Mouse (Mus musculus): ENCODE measurements around the gene Svopl. TPM values are rescaled to one million over a fixed set of nuclear protein-coding genes. Genes with fewer than 3 reads are reported as not detected.

Svopl gene
- not detected for polyA plus RNA-seq (2012; fragmentation: generic; extraction: Trizol)

GRCm38 (mm10) chr6:38046838-38047237 lies at the start of gene Svopl:
Gene Svopl (minus strand): TSS chr6:38046996.
- H3K36me3 ChIP-seq (ENCODE audit: control insufficient read depth, insufficient read depth): no peaks in the 10 kb centered on the region
- H3K79me2 ChIP-seq (ENCODE audit: control insufficient read depth, insufficient read depth): no peaks in the 10 kb centered on the region
- no peak within 1 kb of the TSS for H3K4me3 ChIP-seq
- H3ac ChIP-seq (ENCODE audit: control insufficient read depth, insufficient read length): no peak within 1 kb of the TSS
- peaks cover 4% of the 10 kb centered on the region for H3K27me3 ChIP-seq (ENCODE audit: control insufficient read depth, insufficient read depth, insufficient read length)
- TF ChIP-seq MAX (IDR thresholded peaks at IDR 0.05; ENCODE audit: low read depth): no peak
- no peak for TF ChIP-seq MYOG (IDR thresholded peaks at IDR 0.05; ENCODE audit: control insufficient read depth in 1 of 3, insufficient read depth in 1 of 3, insufficient read length in 2 of 3, low read depth in 2 of 3)
- H3K4me2 ChIP-seq (ENCODE audit: low read depth): no peak within 1 kb of the TSS

DNA sequence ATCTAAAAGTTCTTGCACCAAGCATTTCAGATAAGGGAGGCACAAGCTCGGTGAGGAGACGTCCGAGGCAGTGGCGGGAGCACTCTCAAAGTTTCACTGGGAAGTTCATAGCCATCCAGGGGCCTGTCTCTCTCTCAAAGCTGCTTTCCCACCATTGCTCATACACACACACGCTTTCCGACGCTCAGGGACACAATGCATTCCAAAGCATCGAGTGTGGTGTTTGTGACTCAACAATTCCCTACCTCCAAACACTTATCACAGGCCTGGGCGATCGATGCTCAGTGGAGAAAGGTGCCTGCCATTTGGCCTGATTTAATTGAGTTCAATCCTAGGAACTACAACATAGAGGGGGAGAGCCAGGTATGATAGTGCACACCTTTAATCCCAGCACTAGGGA lies 47.9 kb upstream of the Svopl start:
- no peak overlapping the region for H3ac ChIP-seq (ENCODE audit: control insufficient read depth, insufficient read length)
- TF ChIP-seq POLR2A (IDR thresholded peaks at IDR 0.05; ENCODE audit: insufficient read length, low read depth) (no peak), USF1 (IDR thresholded peaks at IDR 0.05; ENCODE audit: low read depth) (no peak), REST (IDR thresholded peaks at IDR 0.05; ENCODE audit: insufficient read depth, insufficient read length) (no peak), CEBPB (IDR thresholded peaks at IDR 0.05; ENCODE audit: insufficient read depth, poor library complexity, severe bottlenecking) (no peak), TCF3 (IDR thresholded peaks at IDR 0.05; ENCODE audit: insufficient read length, low read depth) (no peak), E2F4 (IDR thresholded peaks at IDR 0.05; ENCODE audit: insufficient read depth) (no peak), SRF (IDR thresholded peaks at IDR 0.05; ENCODE audit: control insufficient read depth, insufficient read length, low read depth) (no peak), POLR2AphosphoS2 (IDR thresholded peaks at IDR 0.05; ENCODE audit: insufficient read length, low read depth) (no peak)
- no peaks in the 10 kb centered on the region for H3K27me3 ChIP-seq (ENCODE audit: control insufficient read depth, insufficient read depth, insufficient read length)
- H3K79me2 ChIP-seq (ENCODE audit: control insufficient read depth, insufficient read depth): no peaks in the 10 kb centered on the region
- no peak overlapping the region for H3K4me2 ChIP-seq (ENCODE audit: low read depth)
- H3K4me3 ChIP-seq: no peak overlapping the region
- H3K36me3 ChIP-seq (ENCODE audit: control insufficient read depth, insufficient read depth): no peaks in the 10 kb centered on the region

DNA sequence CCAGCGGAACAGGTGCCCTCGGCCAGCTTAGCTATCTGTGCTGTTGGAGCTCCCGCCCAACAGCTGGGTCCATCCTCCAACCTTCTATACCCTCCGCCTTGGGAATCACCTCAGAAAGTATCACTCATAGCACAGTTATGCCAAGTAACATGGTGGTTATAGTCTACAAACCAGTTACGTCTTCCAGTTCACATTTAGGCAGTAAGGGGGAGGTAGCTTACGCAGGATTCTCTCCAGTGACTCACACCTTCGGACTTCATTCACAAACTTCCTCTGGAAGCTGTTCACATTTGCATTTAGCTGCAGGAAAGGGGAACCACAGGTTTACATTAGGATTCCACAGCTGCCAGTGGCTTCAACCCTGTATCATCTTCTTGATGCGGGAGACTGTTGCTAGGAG lies 45.7 kb upstream of the Svopl start:
- Histone ChIP-seq H3K4me3 (no peak overlapping the region), H3K36me3 (ENCODE audit: control insufficient read depth, insufficient read depth) (no peaks in the 10 kb centered on the region), H3K27me3 (ENCODE audit: control insufficient read depth, insufficient read depth, insufficient read length) (no peaks in the 10 kb centered on the region), H3K4me2 (ENCODE audit: low read depth) (no peak overlapping the region), H3K79me2 (ENCODE audit: control insufficient read depth, insufficient read depth) (no peaks in the 10 kb centered on the region), H3ac (ENCODE audit: control insufficient read depth, insufficient read length) (no peak overlapping the region)
- no peak for TF ChIP-seq MYOD1 (IDR thresholded peaks at IDR 0.05; ENCODE audit: control insufficient read depth in 1 of 3, insufficient read length in 2 of 3, low read depth in 2 of 3)
- no peak for TF ChIP-seq MYOG (IDR thresholded peaks at IDR 0.05; ENCODE audit: control insufficient read depth in 1 of 3, insufficient read depth in 1 of 3, insufficient read length in 2 of 3, low read depth in 2 of 3)
- no peak for TF ChIP-seq POLR2A (IDR thresholded peaks at IDR 0.05; ENCODE audit: insufficient read length, low read depth)
- no peak for TF ChIP-seq REST (IDR thresholded peaks at IDR 0.05; ENCODE audit: insufficient read depth, insufficient read length)
- no peak for TF ChIP-seq USF1 (IDR thresholded peaks at IDR 0.05; ENCODE audit: low read depth)
- no peak for TF ChIP-seq TCF12 (IDR thresholded peaks at IDR 0.05; ENCODE audit: insufficient read depth, poor library complexity, severe bottlenecking)
- TF ChIP-seq E2F4 (IDR thresholded peaks at IDR 0.05; ENCODE audit: insufficient read depth): no peak
- TF ChIP-seq CEBPB (IDR thresholded peaks at IDR 0.05; ENCODE audit: insufficient read depth, poor library complexity, severe bottlenecking): no peak
- TF ChIP-seq TCF3 (IDR thresholded peaks at IDR 0.05; ENCODE audit: insufficient read length, low read depth): no peak
- TF ChIP-seq MAX (IDR thresholded peaks at IDR 0.05; ENCODE audit: low read depth): no peak
- TF ChIP-seq SRF (IDR thresholded peaks at IDR 0.05; ENCODE audit: control insufficient read depth, insufficient read length, low read depth): no peak
- TF ChIP-seq POLR2AphosphoS2 (IDR thresholded peaks at IDR 0.05; ENCODE audit: insufficient read length, low read depth): no peak

- Histone ChIP-seq H3K4me2 (ENCODE audit: low read depth) (no peak overlapping the region), H3K79me2 (ENCODE audit: control insufficient read depth, insufficient read depth) (no peaks in the 10 kb centered on the region), H3K27me3 (ENCODE audit: control insufficient read depth, insufficient read depth, insufficient read length) (no peaks in the 10 kb centered on the region), H3K4me3 (no peak overlapping the region), H3ac (ENCODE audit: control insufficient read depth, insufficient read length) (no peak overlapping the region), H3K36me3 (ENCODE audit: control insufficient read depth, insufficient read depth) (no peaks in the 10 kb centered on the region)
- TF ChIP-seq POLR2AphosphoS2 (IDR thresholded peaks at IDR 0.05; ENCODE audit: insufficient read length, low read depth): no peak
- TF ChIP-seq MYOG (IDR thresholded peaks at IDR 0.05; ENCODE audit: control insufficient read depth in 1 of 3, insufficient read depth in 1 of 3, insufficient read length in 2 of 3, low read depth in 2 of 3): no peak
These were observed 40.6 kb upstream of the Svopl start for GRCm38 (mm10) chr6:38087242-38088026.

DNA sequence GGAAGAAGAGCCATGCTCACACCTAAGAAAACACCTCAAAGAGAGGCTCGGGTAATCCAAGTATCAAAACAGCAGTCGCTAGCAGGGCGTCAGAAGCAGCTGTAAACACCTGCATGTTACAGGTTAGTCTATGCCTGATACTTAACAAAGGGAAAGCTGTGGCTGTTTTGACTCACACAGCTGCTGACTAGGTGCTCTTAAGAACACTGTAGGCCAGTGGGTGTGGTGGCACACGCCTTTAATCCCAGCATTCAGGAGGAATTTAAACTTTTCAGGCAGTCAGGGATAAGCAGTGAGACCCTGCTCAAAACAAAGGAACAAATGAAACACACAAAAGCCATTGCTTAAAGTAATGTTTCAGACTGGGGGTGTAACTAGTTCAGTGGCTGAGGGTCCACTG lies 36.4 kb upstream of the Svopl start:
- Histone ChIP-seq H3K36me3 (ENCODE audit: control insufficient read depth, insufficient read depth) (no peaks in the 10 kb centered on the region), H3ac (ENCODE audit: control insufficient read depth, insufficient read length) (no peak overlapping the region), H3K27me3 (ENCODE audit: control insufficient read depth, insufficient read depth, insufficient read length) (no peaks in the 10 kb centered on the region), H3K4me3 (no peak overlapping the region), H3K79me2 (ENCODE audit: control insufficient read depth, insufficient read depth) (no peaks in the 10 kb centered on the region), H3K4me2 (ENCODE audit: low read depth) (no peak overlapping the region)
- no peak for TF ChIP-seq TCF3 (IDR thresholded peaks at IDR 0.05; ENCODE audit: insufficient read length, low read depth)
- no peak for TF ChIP-seq E2F4 (IDR thresholded peaks at IDR 0.05; ENCODE audit: insufficient read depth)
- TF ChIP-seq SRF (IDR thresholded peaks at IDR 0.05; ENCODE audit: control insufficient read depth, insufficient read length, low read depth): no peak
- no peak for TF ChIP-seq REST (IDR thresholded peaks at IDR 0.05; ENCODE audit: insufficient read depth, insufficient read length)
- no peak for TF ChIP-seq MYOG (IDR thresholded peaks at IDR 0.05; ENCODE audit: control insufficient read depth in 1 of 3, insufficient read depth in 1 of 3, insufficient read length in 2 of 3, low read depth in 2 of 3)
- no peak for TF ChIP-seq MAX (IDR thresholded peaks at IDR 0.05; ENCODE audit: low read depth)
- no peak for TF ChIP-seq POLR2AphosphoS2 (IDR thresholded peaks at IDR 0.05; ENCODE audit: insufficient read length, low read depth)
